Mouse (Mus musculus): Measurements from ENCODE around the gene Tlk1.
A peak's percentile ranks its signal among the peaks of the same experiment; 100 is the strongest.

Gene Tlk1

GRCm38 (mm10) chr2:70825371-70826051, at the start of gene Tlk1:
Gene Tlk1, minus strand, starts transcription at chr2:70825728.
- peak; percentile 74 for DNase-seq

GRCm38 (mm10) chr2:70875129-70875528, 49.6 kb upstream of the Tlk1 start:
- no peak for DNase-seq

- no peak for DNase-seq
Measured at GRCm38 (mm10) chr2:70873168-70873567, 47.6 kb upstream of the Tlk1 start.

GRCm38 (mm10) chr2:70871466-70872022, 46.0 kb upstream of the Tlk1 start:
- no peak for DNase-seq

GRCm38 (mm10) chr2:70870819-70871218, 45.3 kb upstream of the Tlk1 start:
- DNase-seq: no peak

GRCm38 (mm10) chr2:70869116-70869515, 43.6 kb upstream of the Tlk1 start:
- no peak for DNase-seq

GRCm38 (mm10) chr2:70867231-70867630, 41.7 kb upstream of the Tlk1 start:
- no peak for DNase-seq

- DNase-seq: no peak
Measured at GRCm38 (mm10) chr2:70862881-70863280, 37.4 kb upstream of the Tlk1 start.

GRCm38 (mm10) chr2:70859740-70860139, 34.2 kb upstream of the Tlk1 start:
- DNase-seq: no peak

GRCm38 (mm10) chr2:70856971-70857370, 31.4 kb upstream of the Tlk1 start:
- no peak for DNase-seq

GRCm38 (mm10) chr2:70854231-70854888, 28.8 kb upstream of the Tlk1 start:
- DNase-seq: no peak

GRCm38 (mm10) chr2:70853329-70853728, 27.8 kb upstream of the Tlk1 start:
- DNase-seq: no peak

- DNase-seq: no peak
Measured at GRCm38 (mm10) chr2:70852796-70853221, 27.3 kb upstream of the Tlk1 start.

GRCm38 (mm10) chr2:70852186-70852795, 26.8 kb upstream of the Tlk1 start:
- DNase-seq: no peak

GRCm38 (mm10) chr2:70845871-70846270, 20.3 kb upstream of the Tlk1 start:
- DNase-seq: no peak

GRCm38 (mm10) chr2:70844694-70845395, 19.3 kb upstream of the Tlk1 start:
- DNase-seq: no peak

- no peak for DNase-seq
Measured at GRCm38 (mm10) chr2:70842049-70842618, 16.6 kb upstream of the Tlk1 start.

GRCm38 (mm10) chr2:70838536-70839216, 13.1 kb upstream of the Tlk1 start:
- no peak for DNase-seq

- DNase-seq: no peak
Measured at GRCm38 (mm10) chr2:70836306-70836651, 10.8 kb upstream of the Tlk1 start.

- no peak for DNase-seq
Measured at GRCm38 (mm10) chr2:70835641-70836305, 10.2 kb upstream of the Tlk1 start.

- DNase-seq: no peak
Measured at GRCm38 (mm10) chr2:70835209-70835608, 9.7 kb upstream of the Tlk1 start.

GRCm38 (mm10) chr2:70833261-70833660, 7.7 kb upstream of the Tlk1 start:
- DNase-seq: no peak
